Mouse (Mus musculus) heart, embryonic 14.5 days (tissue): Measurements from ENCODE around the gene BC053393. TPM values are rescaled to one million over a fixed set of nuclear protein-coding genes. Genes with fewer than 3 reads are reported as not detected.

ENCODE experiments used
- polyA plus RNA-seq: library from polyadenylated mRNA; unstranded; fragments of >200 nt; fragmentation: Nextera tagmentation; extraction: Ambion mirVana; gene quantifications from 2 replicates; pipeline ENCODE4 v1.2.1, GENCODE M21; 2014

Gene BC053393
- polyA plus RNA-seq, 1 experiment from 2014 or later, result 0.45 TPM

Other genes starting within 250 kb of the BC053393 start
- gene Itk, start 182.0 kb upstream of the BC053393 start, polyA plus RNA-seq, result not detected in 2 replicates
- not detected in 2 replicates for gene Fam71b, start 175.0 kb upstream of the BC053393 start, polyA plus RNA-seq
- 50.9 and 54.2 TPM in 2 replicates for gene Med7, start 134.6 kb upstream of the BC053393 start, polyA plus RNA-seq
- gene Havcr2, start 116.6 kb upstream of the BC053393 start, polyA plus RNA-seq, result 0.28 and 0.38 TPM in 2 replicates
- not detected in 2 replicates for gene Gm12169, start 47.3 kb upstream of the BC053393 start, polyA plus RNA-seq
- gene Dppa1, start 57.7 kb downstream of the BC053393 start, polyA plus RNA-seq, result not detected in 2 replicates
- gene Timd2, start 135.5 kb downstream of the BC053393 start, polyA plus RNA-seq, result not detected in 2 replicates
- not detected in 2 replicates for gene Havcr1, start 163.5 kb downstream of the BC053393 start, polyA plus RNA-seq
- 0.20 and 0.47 TPM in 2 replicates for gene Timd4, start 239.3 kb downstream of the BC053393 start, polyA plus RNA-seq